Mouse (Mus musculus) left cerebral cortex, adult 18-20 months (tissue): Measurements from ENCODE around the gene Ptma. TPM values are rescaled to one million over a fixed set of nuclear protein-coding genes. Genes with fewer than 3 reads are reported as not detected.
"Not testable (repeated sequence)": the region's sequence is repeated elsewhere in the genome, so short reads cannot be mapped to it uniquely, and the experiment has no call there.

Experiments used
- DNase-seq, 2 experiments: peaks; one replicate each; pipeline ENCODE4 v3.0.0; 2021 to 2022; ENCODE audit warnings: low spot score in 2 of 2, mixed read lengths in 1 of 2
- total RNA-seq, 2 experiments: library from RNA; stranded (reverse); gene quantifications; 2 replicates each; pipeline ENCODE4 v1.2.3; 2021

Ptma gene
- total RNA-seq, 2 experiments from 2014 or later: 356 to 357 TPM

DNA sequence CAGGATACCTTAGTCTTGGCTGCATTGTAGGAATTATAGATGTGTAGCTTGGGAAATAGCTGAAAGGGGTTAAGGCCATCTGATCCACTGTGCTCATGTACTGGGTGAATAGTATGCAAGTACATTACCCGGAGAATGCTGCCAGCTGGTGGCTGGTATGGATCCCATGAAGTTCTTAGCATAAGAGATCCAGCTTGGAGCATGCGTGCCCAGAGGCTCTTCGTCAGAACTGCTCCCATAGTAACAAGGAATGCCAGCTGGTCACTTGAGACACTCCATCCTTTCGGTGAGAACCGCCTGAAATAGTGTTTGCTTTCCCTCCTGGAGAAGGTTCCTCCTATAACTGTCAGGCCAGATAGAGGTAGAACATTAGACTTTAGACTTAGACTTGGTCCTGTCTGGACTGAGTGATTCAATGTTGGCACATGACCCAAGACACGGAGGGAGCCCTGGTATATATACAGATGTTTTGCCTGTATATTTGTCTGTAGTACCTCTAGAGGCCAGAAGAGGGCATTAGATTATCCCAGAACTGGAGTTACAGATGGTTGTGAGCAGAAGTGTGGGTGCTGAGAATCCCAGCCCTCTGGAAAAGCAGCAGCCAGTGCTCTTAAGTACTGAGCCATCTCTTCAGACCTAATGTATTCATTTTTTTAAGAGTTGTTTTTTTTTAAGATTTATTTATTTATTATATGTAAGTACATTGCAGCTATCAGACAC is 7.0 kb downstream of the Ptma start:
- peak in 1 of 2 experiments; percentile 42 for DNase-seq

- no peak for DNase-seq
These were observed 11.9 kb downstream of the Ptma start for GRCm38 (mm10) chr1:86538383-86538782.

- not testable (repeated sequence) for DNase-seq
These were observed 13.1 kb downstream of the Ptma start for GRCm38 (mm10) chr1:86539583-86539982.

- no peak for DNase-seq
These were observed 16.1 kb downstream of the Ptma start for GRCm38 (mm10) chr1:86542584-86542983.

GRCm38 (mm10) chr1:86546797-86547196 is 20.3 kb downstream of the Ptma start:
- DNase-seq: no peak

DNA sequence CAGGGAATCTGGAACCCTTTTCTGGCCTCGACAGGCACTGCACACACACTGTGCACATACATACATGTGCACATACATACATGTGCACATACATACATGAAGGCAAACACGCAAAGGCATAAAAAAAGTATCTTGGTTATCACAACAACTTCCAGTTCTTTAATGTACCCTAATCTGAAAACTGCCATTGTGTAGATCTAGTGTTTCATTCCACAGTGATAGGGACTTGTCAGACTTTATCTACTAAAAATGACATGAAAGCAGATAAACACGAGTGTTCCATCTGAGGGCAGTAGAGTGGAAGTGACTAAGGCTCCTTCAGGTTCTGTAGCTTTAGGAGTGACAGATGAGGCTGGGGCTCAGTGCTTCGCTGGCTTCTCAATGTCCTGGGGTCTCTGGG is 24.8 kb downstream of the Ptma start:
- DNase-seq: no peak

GRCm38 (mm10) chr1:86551877-86552276 is 25.4 kb downstream of the Ptma start:
- DNase-seq: no peak

- no peak for DNase-seq
These were observed 29.1 kb downstream of the Ptma start for GRCm38 (mm10) chr1:86555665-86556064.

GRCm38 (mm10) chr1:86557872-86558271 is 31.3 kb downstream of the Ptma start:
- no peak for DNase-seq

- no peak for DNase-seq
These were observed 32.7 kb downstream of the Ptma start for GRCm38 (mm10) chr1:86559232-86559631.

DNA sequence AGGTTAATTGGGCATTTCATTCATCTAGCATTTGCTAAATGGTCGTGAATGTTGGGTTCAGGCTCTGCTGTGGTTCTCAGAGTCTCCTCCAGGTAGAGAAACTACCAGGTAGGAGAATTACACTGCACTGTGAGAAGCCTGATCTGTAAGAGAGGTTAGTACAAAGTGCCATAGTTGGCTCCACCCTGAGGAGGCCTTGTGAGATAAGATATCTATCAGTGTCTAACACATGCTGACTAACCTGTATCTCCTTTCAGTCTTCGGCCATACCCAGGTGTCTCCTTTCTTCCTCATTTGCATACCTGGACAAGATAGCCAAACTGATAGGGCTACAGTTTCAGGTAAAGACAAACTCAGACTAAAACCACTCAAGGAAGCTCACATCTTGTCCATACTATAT is 36.1 kb downstream of the Ptma start:
- no peak for DNase-seq

- no peak for DNase-seq
These were observed 41.9 kb downstream of the Ptma start for GRCm38 (mm10) chr1:86568409-86568808.

DNA sequence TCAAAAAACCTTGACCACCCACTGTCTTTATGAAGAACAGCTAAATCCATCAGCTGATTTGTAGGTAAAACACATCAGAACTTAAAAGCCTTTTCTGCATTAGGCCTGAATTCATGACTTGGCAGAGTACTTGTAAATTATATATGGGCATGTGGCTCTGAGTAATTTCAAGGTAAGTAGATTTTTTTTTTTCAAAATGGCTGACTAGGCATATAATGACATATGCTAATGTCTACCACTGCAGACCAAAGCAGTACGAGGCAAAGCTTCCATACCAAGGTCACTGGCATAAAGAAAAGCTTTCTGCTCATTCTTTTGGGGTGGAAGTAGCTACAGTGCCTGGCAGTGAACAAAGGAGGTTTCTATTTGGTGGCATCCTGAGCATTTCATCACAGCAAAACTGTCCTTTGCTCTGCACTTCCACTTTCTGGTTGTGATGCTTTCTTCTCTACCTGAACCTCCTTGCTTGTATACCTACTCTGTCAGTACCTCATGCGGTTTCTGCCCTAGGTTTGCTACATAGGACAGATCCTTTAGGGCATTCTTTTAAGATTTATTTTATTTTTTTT is 42.9 kb downstream of the Ptma start:
- no peak for DNase-seq

- DNase-seq: no peak
These were observed 44.9 kb downstream of the Ptma start for GRCm38 (mm10) chr1:86571381-86571780.

- no peak for DNase-seq
These were observed 45.4 kb downstream of the Ptma start for GRCm38 (mm10) chr1:86571941-86572340.

Other genes starting within 250 kb of the Ptma start
- gene B3gnt7, start 223.9 kb upstream of the Ptma start, total RNA-seq: 1 to 10 TPM in 1 of 2 experiments, under 1 TPM in 1; 0.77 to 1.1 TPM
- 100 to 1,000 TPM; 130 TPM for gene Ncl, start 167.3 kb upstream of the Ptma start, total RNA-seq
- not detected for gene Nmur1, start 100.5 kb upstream of the Ptma start, total RNA-seq
- gene Tex44, start 100.4 kb upstream of the Ptma start, total RNA-seq: not detected
- 10 to 100 TPM; 50.6 to 51.6 TPM for gene Pde6d, start 55.9 kb downstream of the Ptma start, total RNA-seq
- 10 to 100 TPM; 24.1 to 24.2 TPM for gene Cops7b, start 56.2 kb downstream of the Ptma start, total RNA-seq
- gene Nppc, start 143.8 kb downstream of the Ptma start, total RNA-seq: 1 to 10 TPM; 8.0 to 8.8 TPM
- gene Dis3l2, start 177.1 kb downstream of the Ptma start, total RNA-seq: 10 to 100 TPM; 25.1 to 25.6 TPM